Mouse (Mus musculus): ENCODE data around the gene Mmp25. TPM values are rescaled to one million over a fixed set of nuclear protein-coding genes. Genes with fewer than 3 reads are reported as not detected.

The Mmp25 gene
- 0.41 and 0.53 TPM in 2 replicates for polyA plus RNA-seq (2015; fragmentation: Nextera tagmentation; extraction: Ambion mirVana)

- peak within 1 kb of the TSS; percentile 28 for H3K9ac ChIP-seq
- peak within 1 kb of the TSS; percentile 44 for H3K4me3 ChIP-seq
- H3K36me3 ChIP-seq = no peaks in the 10 kb centered on the region
- H3K27me3 ChIP-seq = peaks cover 20% of the 10 kb centered on the region
- peak within 1 kb of the TSS; percentile 80 for H3K4me2 ChIP-seq
- H3K27ac ChIP-seq = no peak within 1 kb of the TSS
- no peaks in the 10 kb centered on the region for H3K9me3 ChIP-seq
- H3K4me1 ChIP-seq = peaks cover 5% of the 10 kb centered on the region; the same call in 1 of the 2 replicates
- under 1% methylated on average over 58 of the region's 58 CpGs for WGBS
- peak; percentile 33; the same call in 1 of the 2 replicates for ATAC-seq (ENCODE audit: borderline replicate concordance, extremely low read depth, low FRiP score, low TSS enrichment)
Measured at GRCm38 (mm10) chr17:23644613-23645495, at the start of gene Mmp25. TSS of gene Mmp25 (minus strand) at chr17:23645277.

- Histone ChIP-seq H3K4me3 (no peak overlapping the region), H3K9me3 (no peaks in the 10 kb centered on the region), H3K9ac (no peak overlapping the region), H3K4me1 (peaks cover 35% of the 10 kb centered on the region), H3K4me2 (no peak overlapping the region), H3K27ac (peak overlapping the region; percentile 80), H3K36me3 (no peaks in the 10 kb centered on the region), H3K27me3 (peaks cover 20% of the 10 kb centered on the region)
- no peak for ATAC-seq (ENCODE audit: borderline replicate concordance, extremely low read depth, low FRiP score, low TSS enrichment)
- 58% methylated on average over 1 of the region's 1 CpGs for WGBS
Measured at GRCm38 (mm10) chr17:23694491-23694890, 49.4 kb upstream of the Mmp25 start.

GRCm38 (mm10) chr17:23683856-23684672 is 39.0 kb upstream of the Mmp25 start, which contains the start of gene Cldn9:
TSS of gene Cldn9 (minus strand) at chr17:23684026.
- Histone ChIP-seq H3K9ac (no peak within 1 kb of the TSS), H3K4me2 (peak within 1 kb of the TSS; percentile 34), H3K27ac (peak within 1 kb of the TSS; percentile 61), H3K27me3 (peaks cover 55% of the 10 kb centered on the region), H3K9me3 (no peaks in the 10 kb centered on the region), H3K36me3 (no peaks in the 10 kb centered on the region), H3K4me1 (peaks cover 37% of the 10 kb centered on the region), H3K4me3 (0 out of 2 replicates have a peak within 1 kb of the TSS, but pooled peaks have one; percentile 1)
- peak; percentile 58 for ATAC-seq (ENCODE audit: borderline replicate concordance, extremely low read depth, low FRiP score, low TSS enrichment)
- 21% methylated on average over 15 of the region's 15 CpGs for WGBS

GRCm38 (mm10) chr17:23683226-23683625 is 38.1 kb upstream of the Mmp25 start:
- Histone ChIP-seq H3K36me3 (no peaks in the 10 kb centered on the region), H3K9me3 (no peaks in the 10 kb centered on the region), H3K4me2 (peak overlapping the region; percentile 34), H3K27ac (peak overlapping the region; percentile 61), H3K4me3 (0 out of 2 replicates have a peak overlapping the region, but pooled peaks have one; percentile 1), H3K9ac (no peak overlapping the region), H3K4me1 (peaks cover 37% of the 10 kb centered on the region), H3K27me3 (peaks cover 64% of the 10 kb centered on the region)
- ATAC-seq (ENCODE audit: borderline replicate concordance, extremely low read depth, low FRiP score, low TSS enrichment) = 0 out of 2 replicates have a peak, but pooled peaks have one; percentile 13
- 15% methylated on average over 15 of the region's 15 CpGs for WGBS

- H3K4me1 ChIP-seq = peaks cover 42% of the 10 kb centered on the region
- no peaks in the 10 kb centered on the region for H3K36me3 ChIP-seq
- no peaks in the 10 kb centered on the region for H3K9me3 ChIP-seq
- H3K4me3 ChIP-seq = no peak overlapping the region
- H3K27me3 ChIP-seq = peaks cover 64% of the 10 kb centered on the region
- H3K27ac ChIP-seq = no peak overlapping the region
- no peak overlapping the region for H3K9ac ChIP-seq
- ATAC-seq (ENCODE audit: borderline replicate concordance, extremely low read depth, low FRiP score, low TSS enrichment) = no peak
- 55% methylated on average over 3 of the region's 3 CpGs for WGBS
- peak overlapping the region; percentile 34; the same call in 1 of the 2 replicates for H3K4me2 ChIP-seq
Measured at GRCm38 (mm10) chr17:23682530-23682929, 37.5 kb upstream of the Mmp25 start.

GRCm38 (mm10) chr17:23682092-23682491 is 37.0 kb upstream of the Mmp25 start:
- no peak for ATAC-seq (ENCODE audit: borderline replicate concordance, extremely low read depth, low FRiP score, low TSS enrichment)
- peaks cover 44% of the 10 kb centered on the region for H3K4me1 ChIP-seq
- no peaks in the 10 kb centered on the region for H3K36me3 ChIP-seq
- no peaks in the 10 kb centered on the region for H3K9me3 ChIP-seq
- no peak overlapping the region for H3K4me2 ChIP-seq
- no peak overlapping the region for H3K27ac ChIP-seq
- WGBS = 21% methylated on average over 4 of the region's 4 CpGs
- H3K27me3 ChIP-seq = peaks cover 64% of the 10 kb centered on the region
- no peak overlapping the region for H3K9ac ChIP-seq
- H3K4me3 ChIP-seq = no peak overlapping the region

GRCm38 (mm10) chr17:23681086-23681485 is 36.0 kb upstream of the Mmp25 start:
- no peaks in the 10 kb centered on the region for H3K9me3 ChIP-seq
- no peak overlapping the region for H3K27ac ChIP-seq
- ATAC-seq (ENCODE audit: borderline replicate concordance, extremely low read depth, low FRiP score, low TSS enrichment) = no peak
- no peak overlapping the region for H3K9ac ChIP-seq
- H3K4me1 ChIP-seq = peaks cover 52% of the 10 kb centered on the region
- peaks cover 64% of the 10 kb centered on the region for H3K27me3 ChIP-seq
- 50% methylated on average over 10 of the region's 10 CpGs for WGBS
- no peaks in the 10 kb centered on the region for H3K36me3 ChIP-seq
- peak overlapping the region; percentile 52 for H3K4me2 ChIP-seq
- peak overlapping the region; percentile 41; the same call in 1 of the 2 replicates for H3K4me3 ChIP-seq

GRCm38 (mm10) chr17:23680336-23680735 is 35.3 kb upstream of the Mmp25 start:
- Histone ChIP-seq H3K36me3 (no peaks in the 10 kb centered on the region), H3K4me1 (peaks cover 60% of the 10 kb centered on the region), H3K4me3 (peak overlapping the region; percentile 41), H3K4me2 (peak overlapping the region; percentile 52), H3K27me3 (peaks cover 64% of the 10 kb centered on the region), H3K9ac (peak overlapping the region; percentile 44), H3K9me3 (no peaks in the 10 kb centered on the region), H3K27ac (no peak overlapping the region)
- WGBS = 41% methylated on average over 9 of the region's 9 CpGs
- ATAC-seq (ENCODE audit: borderline replicate concordance, extremely low read depth, low FRiP score, low TSS enrichment) = no peak

- Histone ChIP-seq H3K9me3 (no peaks in the 10 kb centered on the region), H3K4me2 (peak within 1 kb of the TSS; percentile 52), H3K27me3 (peaks cover 58% of the 10 kb centered on the region), H3K4me1 (peaks cover 66% of the 10 kb centered on the region), H3K9ac (peak within 1 kb of the TSS; percentile 44), H3K4me3 (peak within 1 kb of the TSS; percentile 41), H3K36me3 (no peaks in the 10 kb centered on the region), H3K27ac (peak within 1 kb of the TSS; percentile 82)
- ATAC-seq (ENCODE audit: borderline replicate concordance, extremely low read depth, low FRiP score, low TSS enrichment) = no peak
- 1% methylated on average over 36 of the region's 38 CpGs for WGBS
Measured at GRCm38 (mm10) chr17:23679127-23679835, 34.2 kb upstream of the Mmp25 start, which contains the start of gene Cldn6. TSS of gene Cldn6 (plus strand) at chr17:23679249.

GRCm38 (mm10) chr17:23677236-23677679 is 32.2 kb upstream of the Mmp25 start, which contains the start of gene Tnfrsf12a:
TSS of gene Tnfrsf12a (minus strand) at chr17:23677468.
- Histone ChIP-seq H3K9ac (peak within 1 kb of the TSS; percentile 58), H3K4me3 (peak within 1 kb of the TSS; percentile 57), H3K27me3 (peaks cover 38% of the 10 kb centered on the region), H3K36me3 (no peaks in the 10 kb centered on the region), H3K4me1 (peaks cover 58% of the 10 kb centered on the region), H3K27ac (peak within 1 kb of the TSS; percentile 89), H3K4me2 (peak within 1 kb of the TSS; percentile 96), H3K9me3 (no peaks in the 10 kb centered on the region)
- under 1% methylated on average over 34 of the region's 34 CpGs for WGBS
- ATAC-seq (ENCODE audit: borderline replicate concordance, extremely low read depth, low FRiP score, low TSS enrichment) = peak; percentile 43; the same call in 1 of the 2 replicates

Data from lung, embryonic 15.5 days (tissue).